Mouse (Mus musculus) kidney, embryonic 16.5 days (tissue): ENCODE data around the gene Lgals7. TPM values are rescaled to one million over a fixed set of nuclear protein-coding genes. Genes with fewer than 3 reads are reported as not detected.

ENCODE experiments used
- ATAC-seq: fragments of 200-750 bp; cut with Nextera tagmentation; 2 replicates; pipeline ENCODE4 v1.8.0; 2017; ENCODE audit warnings: moderate TSS enrichment; ENCODE audit not compliant: low FRiP score, low TSS enrichment
- H3K27ac ChIP-seq: fragments of 300-500 bp; sonication (generic); 2 replicates; pipeline ENCODE4 v1.5.1; 2014; ENCODE audit warnings: low read length
- H3K27me3 ChIP-seq: fragments of 300-500 bp; sonication (generic); 2 replicates; pipeline ENCODE4 v1.6.1; 2014; ENCODE audit warnings: low read length, control low read depth, mixed read lengths; ENCODE audit not compliant: insufficient read depth
- H3K36me3 ChIP-seq: fragments of 300-500 bp; sonication (generic); 2 replicates; pipeline ENCODE4 v1.6.1; 2014; ENCODE audit warnings: low read length, control low read depth, mixed read lengths; ENCODE audit not compliant: insufficient read depth
- H3K4me1 ChIP-seq: fragments of 300-500 bp; sonication (generic); 2 replicates; pipeline ENCODE4 v1.6.1; 2014; ENCODE audit warnings: low read length, control low read depth, mixed read lengths; ENCODE audit not compliant: insufficient read depth
- H3K4me2 ChIP-seq: fragments of 300-500 bp; sonication (generic); replicated peaks from 2 replicates; pipeline ENCODE4 v1.6.1; 2014; ENCODE audit warnings: low read depth, low read length
- H3K4me3 ChIP-seq: fragments of 300-500 bp; sonication (generic); 2 replicates; pipeline ENCODE4 v1.5.1; 2014; ENCODE audit warnings: mild to moderate bottlenecking, low read length
- H3K9ac ChIP-seq: fragments of 300-500 bp; sonication (generic); replicated peaks from 2 replicates; pipeline ENCODE4 v1.6.1; 2014; ENCODE audit warnings: low read length
- H3K9me3 ChIP-seq: fragments of 300-500 bp; sonication (generic); 2 replicates; pipeline ENCODE4 v1.6.1; 2016; ENCODE audit warnings: low read length, control low read depth
- WGBS: fragments of 180-500 bp; shearing (Covaris S2); extraction: QIAGEN DNeasy Blood & Tissue Kit; methylation state at CpG from one replicate; pipeline ENCODE4 v1.1.7; 2014; 5-methylcytosine and 5-hydroxymethylcytosine counted together
- polyA plus RNA-seq: library from polyadenylated mRNA; unstranded; fragments of >200 nt; fragmentation: Nextera tagmentation; extraction: Ambion mirVana; gene quantifications from 2 replicates; pipeline ENCODE4 v1.2.1, GENCODE M21; 2015

Lgals7 gene
- polyA plus RNA-seq, 1 experiment from 2014 or later = 1.3 TPM

- WGBS = 68% methylated on average over 12 of the region's 12 CpGs
- H3K27me3 ChIP-seq = no peaks in the 10 kb centered on the region
- no peak for ATAC-seq
Observed at GRCm38 (mm10) chr7:28820358-28821260, 43.0 kb upstream of the Lgals7 start.

GRCm38 (mm10) chr7:28821261-28821831, 42.3 kb upstream of the Lgals7 start:
- H3K4me1 ChIP-seq = peaks cover 33% of the 10 kb centered on the region
- H3K9ac ChIP-seq = no peak overlapping the region; the same call in 1 of the 2 replicates
- 69% methylated on average over 10 of the region's 10 CpGs for WGBS
- no peak for ATAC-seq
- peaks cover 62% of the 10 kb centered on the region for H3K36me3 ChIP-seq
- no peak overlapping the region for H3K4me2 ChIP-seq
- no peak overlapping the region for H3K4me3 ChIP-seq
- no peaks in the 10 kb centered on the region for H3K27me3 ChIP-seq
- H3K9me3 ChIP-seq = no peaks in the 10 kb centered on the region
- peak overlapping the region; percentile 12; the same call in 1 of the 2 replicates for H3K27ac ChIP-seq

More at GRCm38 (mm10) chr7:28820358-28821260, 43.0 kb upstream of the Lgals7 start:
- peaks cover 40% of the 10 kb centered on the region for H3K4me1 ChIP-seq
- peaks cover 69% of the 10 kb centered on the region for H3K36me3 ChIP-seq
- H3K9ac ChIP-seq = no peak overlapping the region; the same call in 1 of the 2 replicates
- H3K4me2 ChIP-seq = no peak overlapping the region
- no peak overlapping the region for H3K4me3 ChIP-seq
- peak overlapping the region; percentile 12; the same call in 1 of the 2 replicates for H3K27ac ChIP-seq
- H3K9me3 ChIP-seq = no peaks in the 10 kb centered on the region

- 76% methylated on average over 1 of the region's 1 CpGs for WGBS
- ATAC-seq = no peak
- H3K4me1 ChIP-seq = peaks cover 25% of the 10 kb centered on the region
- H3K9me3 ChIP-seq = no peaks in the 10 kb centered on the region
- H3K4me3 ChIP-seq = no peak overlapping the region
- H3K27me3 ChIP-seq = no peaks in the 10 kb centered on the region
- H3K9ac ChIP-seq = no peak overlapping the region
- peaks cover 50% of the 10 kb centered on the region for H3K36me3 ChIP-seq
- no peak overlapping the region for H3K27ac ChIP-seq
- no peak overlapping the region for H3K4me2 ChIP-seq
Observed at GRCm38 (mm10) chr7:28822556-28822955, 41.1 kb upstream of the Lgals7 start.

DNA sequence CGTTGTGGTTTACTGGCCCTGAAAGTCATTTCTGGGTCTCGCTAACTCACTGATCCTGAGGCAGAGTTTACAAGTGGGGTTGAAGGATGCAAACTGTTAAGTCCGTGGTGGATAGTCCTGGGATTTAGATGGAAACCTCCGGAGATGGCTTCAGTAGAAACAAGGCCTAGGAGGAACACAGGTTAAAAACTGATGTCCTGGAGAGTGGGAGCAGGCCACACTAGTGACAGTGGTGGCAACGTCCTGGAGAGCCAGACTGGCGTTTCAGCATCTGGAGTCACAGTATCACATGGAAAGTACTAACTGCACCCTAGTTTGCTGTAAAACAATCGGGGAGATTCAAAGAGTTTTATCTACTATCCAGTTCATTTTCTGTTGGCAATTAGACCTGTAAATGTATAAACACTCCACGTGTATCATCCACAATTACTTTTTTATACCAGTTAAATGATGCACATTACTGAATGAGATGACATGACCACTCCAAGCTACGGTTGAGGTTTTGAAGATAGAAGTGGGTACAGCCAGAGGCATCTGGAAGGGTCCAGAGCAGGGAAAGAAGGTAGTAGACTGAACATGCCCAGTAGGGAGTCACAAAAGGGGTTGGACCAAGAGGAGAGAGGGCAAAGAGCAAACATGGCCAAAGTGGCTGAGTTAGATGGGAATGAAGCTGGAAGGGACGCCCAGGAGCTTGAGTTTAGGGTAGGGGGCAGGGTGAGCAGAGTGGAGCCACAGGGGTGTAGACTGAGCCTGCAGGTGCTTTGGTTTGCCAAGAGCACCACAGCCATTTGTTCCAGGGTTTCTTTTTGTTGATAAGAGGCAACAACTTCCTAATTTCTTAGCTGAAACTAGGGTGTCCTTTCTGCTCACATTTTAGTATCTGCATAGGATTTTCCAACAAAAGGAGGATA, 40.4 kb upstream of the Lgals7 start:
- Histone ChIP-seq H3K4me1 (peaks cover 20% of the 10 kb centered on the region), H3K4me2 (no peak overlapping the region), H3K36me3 (peaks cover 43% of the 10 kb centered on the region), H3K9me3 (no peaks in the 10 kb centered on the region), H3K4me3 (no peak overlapping the region), H3K27me3 (no peaks in the 10 kb centered on the region), H3K9ac (no peak overlapping the region), H3K27ac (0 out of 2 replicates have a peak overlapping the region, but pooled peaks have one; percentile 95)
- no peak for ATAC-seq
- WGBS = 53% methylated on average over 10 of the region's 10 CpGs

- Histone ChIP-seq H3K9me3 (no peaks in the 10 kb centered on the region), H3K4me3 (no peak overlapping the region), H3K9ac (no peak overlapping the region), H3K27ac (peak overlapping the region; percentile 95; the same call in 1 of the 2 replicates), H3K4me2 (no peak overlapping the region), H3K27me3 (no peaks in the 10 kb centered on the region), H3K36me3 (peaks cover 36% of the 10 kb centered on the region), H3K4me1 (peaks cover 19% of the 10 kb centered on the region)
- no peak for ATAC-seq
- 43% methylated on average over 2 of the region's 2 CpGs for WGBS
Observed at GRCm38 (mm10) chr7:28823932-28824331, 39.7 kb upstream of the Lgals7 start.

- peaks cover 30% of the 10 kb centered on the region for H3K36me3 ChIP-seq
- peak within 1 kb of the TSS; percentile 95 for H3K27ac ChIP-seq
- peak within 1 kb of the TSS; percentile 62 for H3K4me2 ChIP-seq
- H3K9me3 ChIP-seq = no peaks in the 10 kb centered on the region
- H3K9ac ChIP-seq = peak within 1 kb of the TSS; percentile 78
- H3K4me1 ChIP-seq = peaks cover 13% of the 10 kb centered on the region
- WGBS = 2% methylated on average over 33 of the region's 33 CpGs
- peak within 1 kb of the TSS; percentile 60 for H3K4me3 ChIP-seq
- peak; percentile 86 for ATAC-seq
- no peaks in the 10 kb centered on the region for H3K27me3 ChIP-seq
Observed at GRCm38 (mm10) chr7:28824941-28825685, 38.5 kb upstream of the Lgals7 start, which contains the start of gene Ech1. TSS of gene Ech1 (plus strand) at chr7:28825217.

GRCm38 (mm10) chr7:28825686-28826401, 37.8 kb upstream of the Lgals7 start:
- H3K9me3 ChIP-seq = no peaks in the 10 kb centered on the region
- ATAC-seq = no peak
- H3K9ac ChIP-seq = peak overlapping the region; percentile 78
- H3K4me3 ChIP-seq = peak overlapping the region; percentile 60
- peaks cover 7% of the 10 kb centered on the region for H3K4me1 ChIP-seq
- H3K27me3 ChIP-seq = no peaks in the 10 kb centered on the region
- WGBS = 60% methylated on average over 11 of the region's 11 CpGs
- H3K27ac ChIP-seq = peak overlapping the region; percentile 95
- peak overlapping the region; percentile 62 for H3K4me2 ChIP-seq
- H3K36me3 ChIP-seq = peaks cover 26% of the 10 kb centered on the region

DNA sequence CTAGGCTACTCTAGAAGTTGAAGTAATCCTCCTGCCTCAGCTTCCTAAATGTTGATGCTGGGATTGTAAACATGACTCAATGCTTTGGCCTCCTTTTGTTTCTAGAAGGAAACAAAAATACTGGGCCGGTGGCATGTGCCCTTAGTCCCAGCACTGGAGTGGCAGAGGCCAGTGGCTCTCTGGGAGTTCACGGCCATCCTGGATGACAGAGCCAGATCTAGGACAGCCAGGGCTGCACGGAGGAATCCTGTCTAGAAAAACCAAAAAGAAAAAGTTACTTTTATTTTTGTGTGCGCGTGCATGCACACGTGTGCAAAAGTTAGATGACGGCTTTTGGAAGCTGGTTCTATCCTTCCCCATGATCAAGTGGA, 37.3 kb upstream of the Lgals7 start:
- ATAC-seq = no peak
- Histone ChIP-seq H3K27ac (peak overlapping the region; percentile 95), H3K27me3 (no peaks in the 10 kb centered on the region), H3K4me2 (peak overlapping the region; percentile 62; the same call in 1 of the 2 replicates), H3K36me3 (peaks cover 26% of the 10 kb centered on the region), H3K4me3 (no peak overlapping the region), H3K9me3 (no peaks in the 10 kb centered on the region), H3K4me1 (peaks cover 7% of the 10 kb centered on the region), H3K9ac (no peak overlapping the region)
- 94% methylated on average over 7 of the region's 7 CpGs for WGBS
